Mouse (Mus musculus) adrenal gland, adult (tissue): ENCODE measurements around the gene Baiap2l2.

Experiments
- DNase-seq, 2 experiments: peaks; one replicate each; pipeline ENCODE4 v3.0.0; 2022 to 2023; ENCODE audit warnings: low spot score in 1 of 2; ENCODE audit not compliant: inconsistent age in 2 of 2

Gene Baiap2l2

DNA sequence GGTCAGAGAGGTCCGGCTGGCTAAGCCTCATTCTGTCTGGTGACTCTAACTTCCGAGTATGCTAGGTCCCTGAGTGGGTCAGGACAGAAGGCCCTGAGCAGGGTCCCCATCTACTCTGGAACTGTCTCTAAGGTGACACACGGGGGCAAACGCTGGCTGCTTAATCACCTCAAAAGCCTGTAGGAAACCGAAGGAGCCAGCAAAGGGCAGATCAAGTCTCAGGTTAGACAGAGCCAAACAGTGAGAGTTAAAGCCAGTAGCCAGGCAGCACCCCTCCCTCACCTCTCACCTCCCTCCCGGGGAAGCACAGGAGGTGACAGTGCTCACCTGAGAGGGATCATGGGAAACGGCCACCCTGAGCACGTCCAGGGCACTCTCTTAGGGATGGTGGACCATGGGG is 18.4 kb upstream of the Baiap2l2 start:
- DNase-seq = no peak

DNA sequence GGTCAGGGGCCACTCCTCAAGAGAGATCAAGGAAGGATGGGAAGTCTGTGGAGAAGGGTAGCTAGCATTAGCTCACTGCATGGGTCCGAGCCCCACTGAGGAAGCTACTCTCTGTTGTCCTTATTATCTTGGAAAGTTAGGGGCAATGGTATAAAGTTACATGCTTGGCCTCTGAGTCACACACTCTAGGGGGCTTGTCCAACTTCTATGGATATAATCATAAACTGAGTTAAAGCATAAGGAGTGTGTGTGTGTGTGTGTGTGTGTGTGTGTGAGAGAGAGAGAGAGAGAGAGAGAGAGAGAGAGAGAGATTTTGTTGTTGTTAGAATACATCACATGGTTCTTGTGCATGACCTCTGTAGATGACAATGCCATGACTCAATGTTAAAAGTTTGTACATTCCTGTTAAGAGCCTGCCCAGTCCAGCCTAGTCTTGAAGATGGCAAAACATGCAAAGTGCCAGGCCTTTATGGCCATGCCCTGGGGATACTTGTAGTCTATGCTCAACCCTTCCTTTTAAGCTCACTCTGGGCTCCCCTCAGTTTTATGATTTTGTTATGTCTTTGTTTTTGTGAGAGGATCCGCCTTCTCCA is 14.3 kb upstream of the Baiap2l2 start:
- DNase-seq = no peak

DNA sequence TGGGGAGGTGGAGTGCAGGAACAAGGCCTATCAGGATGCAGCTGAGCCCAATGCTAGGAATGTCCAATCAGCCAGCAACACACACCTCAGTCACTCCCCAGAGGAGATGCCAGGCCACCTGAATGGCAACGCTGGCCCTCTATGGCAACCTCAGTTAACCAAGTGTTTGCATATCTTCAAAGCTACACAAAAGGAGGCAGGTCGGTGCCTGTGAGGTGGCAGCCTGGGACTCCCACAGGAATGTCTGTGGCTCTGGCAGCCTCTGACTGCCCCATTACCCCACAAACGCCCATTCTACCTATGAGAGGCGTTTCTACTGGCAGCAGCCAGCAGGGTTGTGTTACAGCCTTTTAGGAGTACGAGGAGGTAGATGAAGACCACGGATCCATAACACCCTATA is 13.2 kb upstream of the Baiap2l2 start:
- no peak for DNase-seq

DNA sequence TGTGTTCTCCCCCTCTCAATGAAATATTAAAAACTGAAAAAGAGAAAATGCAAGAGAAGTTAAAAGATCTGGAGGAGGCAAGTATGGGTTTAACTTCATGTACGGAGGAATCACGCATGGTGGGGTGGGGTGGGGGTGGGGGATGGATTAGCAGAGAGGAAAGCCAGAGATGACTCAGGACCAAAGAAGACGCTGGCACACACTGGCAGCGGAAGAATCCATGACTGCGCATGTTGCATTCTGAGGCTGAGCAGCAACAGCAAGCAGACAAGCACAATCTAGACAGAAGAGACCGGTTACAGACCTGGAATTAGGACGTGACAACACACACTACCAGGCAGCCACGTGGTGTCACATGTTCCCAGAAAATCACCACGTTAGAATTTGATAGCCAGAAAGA is 7.4 kb upstream of the Baiap2l2 start:
- DNase-seq = no peak

DNA sequence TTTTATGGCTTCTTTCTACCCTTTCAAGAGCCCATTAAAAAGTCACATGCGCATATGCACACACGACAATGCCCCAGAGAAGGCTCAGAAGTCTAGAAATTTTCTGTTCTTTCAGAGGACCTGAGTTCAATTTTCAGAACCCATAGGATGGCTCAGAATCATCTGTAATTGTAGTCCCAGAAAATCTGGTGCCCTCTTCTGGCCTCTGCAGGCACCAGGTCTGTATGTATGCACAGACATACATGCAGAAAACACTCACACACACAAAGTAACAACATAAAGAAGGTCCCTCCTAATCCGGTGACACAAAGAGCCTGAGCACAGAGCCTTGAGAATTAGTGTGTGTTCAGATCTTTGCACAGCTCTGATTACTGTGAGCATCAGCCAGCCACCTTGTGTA is 5.0 kb upstream of the Baiap2l2 start:
- no peak for DNase-seq

DNA sequence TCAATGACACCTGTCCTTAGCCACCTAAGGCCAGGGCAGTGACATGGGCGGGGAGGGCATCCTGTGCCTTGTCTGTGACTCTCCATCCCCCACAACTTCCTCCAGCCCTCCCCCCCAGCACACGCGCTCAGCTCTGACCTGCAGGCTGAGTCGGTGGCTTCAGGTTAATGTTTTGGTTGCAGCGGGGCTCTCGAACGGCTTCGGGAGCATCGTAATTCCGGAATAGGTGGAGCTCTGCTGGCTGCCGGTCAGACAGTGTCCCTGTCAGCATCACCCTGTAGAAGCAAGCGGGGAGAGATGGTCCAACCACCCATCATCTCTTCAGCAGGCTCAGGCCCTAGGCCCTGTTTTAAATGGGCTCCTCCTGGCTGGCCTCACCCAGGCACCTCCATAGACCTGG is 4.1 kb upstream of the Baiap2l2 start:
- DNase-seq = no peak

DNA sequence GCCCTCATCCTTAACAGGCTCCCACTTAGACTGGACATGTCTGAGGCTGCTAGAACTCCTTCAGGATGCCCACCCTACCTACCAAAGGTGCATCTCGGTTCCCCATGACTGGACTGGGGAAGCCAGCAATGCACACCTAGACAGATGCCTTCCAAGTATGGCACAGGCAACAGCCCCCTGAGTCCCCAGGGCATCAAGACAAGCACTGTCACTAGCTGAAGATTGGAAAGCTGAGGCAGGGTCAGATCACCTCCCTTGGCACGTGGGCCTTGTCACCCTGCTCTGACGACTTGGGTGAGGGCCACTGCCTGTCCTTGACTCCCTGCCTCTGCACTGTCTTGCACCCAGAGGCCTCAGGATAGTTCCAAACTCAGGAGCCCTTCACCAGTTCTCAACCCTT is 3.0 kb upstream of the Baiap2l2 start:
- DNase-seq = no peak

DNA sequence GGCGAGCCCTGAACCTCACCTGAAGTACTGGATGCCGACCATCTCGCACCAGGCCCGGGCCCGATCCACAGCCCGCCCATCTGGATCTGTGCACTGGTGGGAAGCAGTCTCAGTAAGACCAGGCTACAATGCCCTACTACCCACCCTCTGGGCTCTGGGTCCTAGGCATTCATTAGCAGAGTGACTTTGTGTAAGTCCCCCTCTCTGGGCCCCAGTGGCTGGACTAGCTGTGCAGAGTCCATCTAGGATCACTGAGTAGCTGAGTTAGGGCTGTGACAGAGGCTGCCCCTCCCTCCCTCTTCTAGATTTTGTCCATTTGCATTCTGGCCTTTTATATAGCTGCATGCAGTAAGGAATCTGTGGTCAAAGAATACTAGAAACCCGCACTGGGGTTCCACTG is 1.8 kb upstream of the Baiap2l2 start:
- DNase-seq = no peak

DNA sequence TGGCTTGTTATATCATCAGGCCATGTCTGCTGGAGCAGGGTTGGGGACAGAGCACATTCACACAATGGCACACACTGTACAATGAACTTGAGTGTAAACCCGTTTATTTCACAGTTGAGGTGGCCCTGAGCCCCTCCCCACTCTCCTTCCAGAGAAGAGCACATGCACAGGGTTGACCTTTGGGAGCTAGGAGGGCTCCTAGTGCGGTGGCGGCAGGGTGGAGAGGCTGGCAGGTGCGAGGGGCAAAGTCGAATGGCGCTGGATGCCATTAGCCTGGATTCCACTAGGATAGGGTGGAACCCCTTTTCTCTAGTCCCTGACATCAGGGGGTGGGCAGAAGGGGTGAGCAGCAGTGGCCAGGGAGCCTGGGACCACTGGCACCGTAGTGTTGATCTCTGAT is 804 bp upstream of the Baiap2l2 start:
- no peak for DNase-seq

DNA sequence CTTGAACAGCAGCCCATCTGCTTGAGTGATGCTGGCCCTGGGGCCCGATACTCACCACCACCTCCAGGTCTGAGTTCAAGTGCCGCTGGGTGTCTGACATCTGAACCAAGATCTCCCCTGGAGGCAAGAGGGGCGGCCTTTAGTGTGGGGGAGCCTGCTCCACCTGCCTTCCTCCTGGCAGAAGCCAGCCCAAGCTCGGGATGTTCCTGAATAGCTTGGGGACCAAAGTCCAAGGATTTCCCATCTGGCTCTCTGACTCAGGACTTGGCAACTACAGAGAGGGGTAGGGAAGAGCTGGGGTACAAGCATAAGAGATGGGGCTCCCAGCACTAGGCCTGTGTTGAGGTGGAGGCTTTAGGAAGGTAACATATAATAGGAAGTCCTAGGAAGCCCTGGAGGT is 2.0 kb downstream of the Baiap2l2 start:
- no peak for DNase-seq

DNA sequence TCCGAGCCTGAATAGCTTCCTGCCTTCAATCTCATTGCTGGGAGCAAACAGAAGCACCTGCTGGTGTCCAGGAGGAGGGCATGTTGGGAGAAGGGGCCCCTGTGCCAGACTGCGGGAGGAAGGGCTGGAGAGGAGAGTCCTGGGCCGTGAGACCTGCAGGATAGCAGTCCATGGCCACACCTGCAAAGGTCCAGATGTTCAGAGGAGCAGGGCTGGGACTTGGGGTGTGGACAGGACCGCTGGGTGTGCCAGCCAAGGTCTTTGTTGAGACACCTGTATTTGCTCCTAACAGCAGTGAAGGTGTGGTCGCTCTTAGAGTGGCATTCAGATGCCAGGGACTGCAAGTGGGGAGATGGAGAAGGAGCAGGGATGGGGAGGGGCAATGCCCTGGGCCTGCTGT is 2.9 kb downstream of the Baiap2l2 start:
- DNase-seq = no peak

DNA sequence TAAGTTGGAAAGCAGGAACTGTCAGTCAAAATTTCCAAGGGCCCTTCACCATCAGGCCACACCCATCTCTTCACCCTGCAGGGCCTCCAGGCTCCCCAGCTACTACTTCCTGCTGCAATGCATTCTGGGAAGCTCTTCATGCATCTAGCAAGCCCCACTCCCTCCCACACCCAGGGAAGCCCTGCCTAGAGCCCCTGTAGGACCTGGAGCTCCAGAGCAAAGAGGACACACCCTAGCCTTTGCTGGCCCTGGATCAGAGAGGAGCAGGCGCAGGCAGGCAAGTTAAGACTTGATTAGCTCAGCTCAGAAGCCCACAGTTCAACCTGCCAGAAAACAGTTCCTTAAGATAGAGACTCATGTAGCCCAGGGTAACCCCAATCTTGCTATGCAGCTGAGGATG is 3.9 kb downstream of the Baiap2l2 start:
- DNase-seq = no peak

DNA sequence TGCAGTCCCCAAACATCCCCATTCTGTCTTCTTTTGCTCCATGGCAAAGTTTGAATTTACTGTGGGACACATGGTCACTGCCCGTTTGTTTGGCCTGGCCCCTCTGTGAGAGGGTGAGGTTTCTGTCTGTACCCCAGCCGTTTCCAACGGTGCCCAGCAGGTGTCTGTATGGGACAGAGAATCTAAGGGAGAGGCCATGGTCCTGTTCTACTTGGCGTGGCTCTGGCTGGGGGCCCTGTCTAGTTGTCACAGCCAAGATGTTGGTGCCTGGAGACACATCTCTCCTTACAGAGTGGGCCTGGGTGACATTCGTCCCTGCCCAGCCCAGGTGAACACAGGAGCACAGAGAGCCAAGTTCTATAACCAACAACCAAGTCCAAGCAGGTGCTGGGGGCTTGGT is 4.5 kb downstream of the Baiap2l2 start:
- no peak for DNase-seq

DNA sequence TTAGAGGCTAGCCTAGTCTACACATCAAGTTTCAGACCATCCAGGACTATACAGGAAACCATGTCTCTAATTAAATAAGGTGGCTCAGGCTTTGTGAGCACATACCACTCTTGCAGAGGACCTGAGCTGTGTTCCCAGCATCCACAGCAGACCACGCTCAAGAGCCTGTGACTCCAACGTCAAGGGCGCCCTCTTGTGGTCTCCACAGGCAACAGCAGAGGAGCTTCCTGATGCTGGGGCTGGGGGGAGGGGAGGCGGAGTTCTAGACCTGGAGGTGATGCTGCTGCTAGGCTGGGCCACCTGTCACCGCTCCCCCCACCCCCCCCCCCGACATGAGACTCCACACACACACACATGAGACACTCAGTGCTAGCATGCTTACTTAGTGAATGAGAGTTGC is 5.1 kb downstream of the Baiap2l2 start:
- DNase-seq = peak in 1 of 2 experiments; percentile 53

DNA sequence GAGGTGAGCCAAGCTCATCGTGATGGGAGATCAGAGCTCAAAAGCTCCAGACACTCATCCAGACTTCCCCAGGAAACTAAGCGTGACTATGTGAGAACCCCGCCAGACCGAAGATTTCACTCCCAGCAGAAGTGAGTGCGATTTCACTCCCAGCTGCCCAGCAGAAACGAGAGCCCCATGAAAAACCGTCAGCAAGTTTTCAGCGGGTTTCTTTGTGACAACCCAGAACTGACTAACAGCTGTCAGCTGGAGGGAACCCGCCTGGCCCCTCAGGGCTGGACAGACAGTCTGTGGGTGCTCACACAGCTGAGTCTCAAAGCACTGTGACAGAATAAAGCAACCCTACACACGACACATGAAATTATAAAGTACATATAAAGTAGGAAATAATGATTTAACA is 7.6 kb downstream of the Baiap2l2 start:
- no peak for DNase-seq

DNA sequence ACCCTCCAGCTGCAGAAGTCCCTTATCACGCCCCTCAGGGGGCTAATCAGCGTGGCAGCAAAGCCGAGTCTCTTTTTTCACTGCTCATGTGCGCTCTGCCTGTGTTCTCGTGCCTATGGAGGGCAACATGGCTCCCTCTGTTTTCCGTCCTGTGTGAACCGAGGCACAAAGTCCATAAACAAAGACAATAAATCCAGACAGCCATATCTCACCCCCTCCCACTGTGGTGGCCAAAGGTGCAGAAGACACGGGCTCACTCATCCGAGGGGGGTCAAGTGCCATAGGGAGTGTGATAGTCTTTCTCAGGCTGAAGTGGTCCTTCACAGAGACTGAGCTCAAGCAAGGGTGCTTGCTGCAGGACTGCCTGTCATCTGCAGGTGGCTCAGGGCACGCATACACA is 12.3 kb downstream of the Baiap2l2 start:
- DNase-seq = no peak

DNA sequence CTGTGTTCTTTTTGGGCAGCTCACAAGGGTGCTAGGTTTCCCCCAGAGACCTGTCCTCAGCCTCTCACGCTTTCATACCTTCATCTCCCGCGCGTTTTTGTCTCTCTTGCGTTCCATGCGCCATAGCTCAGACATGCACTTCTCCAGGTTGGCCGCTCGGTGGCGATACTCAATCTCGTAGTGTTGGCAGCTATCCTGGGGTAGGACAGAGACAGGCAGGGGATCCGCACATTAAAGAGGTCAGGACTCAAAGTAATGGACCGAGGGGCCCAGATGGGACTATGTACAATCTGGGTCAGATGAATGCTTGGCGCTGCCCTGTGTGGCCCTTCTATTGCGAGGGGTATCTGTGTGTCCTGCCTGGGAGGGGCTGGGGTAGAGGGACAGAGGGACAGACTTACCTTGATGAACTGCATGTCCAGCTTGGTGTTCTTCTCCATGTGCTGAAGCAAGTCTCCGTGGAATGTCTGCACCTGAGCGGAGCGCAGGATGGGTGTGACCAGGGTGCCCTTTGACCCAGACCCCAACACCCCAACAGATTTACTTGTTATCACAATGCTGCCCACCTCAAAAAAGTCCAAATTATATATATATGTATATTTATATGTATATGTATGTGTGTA is 14.1 kb downstream of the Baiap2l2 start:
- DNase-seq = peak in 1 of 2 experiments; percentile 63

DNA sequence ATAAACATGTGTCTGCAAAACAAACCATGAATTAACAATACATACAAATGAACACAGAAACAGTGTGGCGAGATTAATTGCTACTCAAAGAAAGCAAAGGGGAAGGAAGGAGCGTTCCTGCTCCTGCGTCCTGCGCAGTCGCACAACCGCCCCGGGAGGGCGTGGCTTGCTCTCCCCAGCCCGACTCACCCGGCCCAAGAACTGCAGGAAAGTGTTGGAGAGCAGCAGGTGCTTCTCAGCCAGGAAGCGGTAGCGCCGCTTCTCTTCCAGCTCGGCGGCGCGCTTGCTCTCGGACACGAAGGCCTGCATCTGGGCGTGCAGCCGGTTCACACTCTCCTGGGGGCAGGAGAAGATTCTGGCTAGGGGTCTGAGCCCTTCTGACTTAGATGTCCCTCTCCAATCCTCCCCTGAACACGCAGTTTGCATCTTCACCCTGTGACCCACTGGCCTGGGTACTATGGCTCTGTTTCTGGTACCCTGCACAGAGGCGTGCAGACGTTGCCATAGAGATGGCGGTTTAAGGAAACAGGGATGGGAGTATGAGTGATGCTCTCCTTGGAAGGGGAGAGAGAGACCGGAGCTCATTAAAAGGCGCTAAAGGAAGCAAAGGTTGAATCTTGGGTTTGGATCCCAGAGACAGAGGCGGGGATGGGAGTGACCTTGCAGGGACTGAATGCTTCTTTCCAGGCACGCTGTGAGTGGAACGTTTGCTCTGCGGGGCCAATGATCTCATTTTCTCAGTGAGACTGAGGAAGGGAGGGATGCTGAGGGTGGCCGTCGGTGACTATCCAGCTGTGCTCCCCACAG is 14.8 kb downstream of the Baiap2l2 start:
- DNase-seq = peak; percentile 76 to 87

DNA sequence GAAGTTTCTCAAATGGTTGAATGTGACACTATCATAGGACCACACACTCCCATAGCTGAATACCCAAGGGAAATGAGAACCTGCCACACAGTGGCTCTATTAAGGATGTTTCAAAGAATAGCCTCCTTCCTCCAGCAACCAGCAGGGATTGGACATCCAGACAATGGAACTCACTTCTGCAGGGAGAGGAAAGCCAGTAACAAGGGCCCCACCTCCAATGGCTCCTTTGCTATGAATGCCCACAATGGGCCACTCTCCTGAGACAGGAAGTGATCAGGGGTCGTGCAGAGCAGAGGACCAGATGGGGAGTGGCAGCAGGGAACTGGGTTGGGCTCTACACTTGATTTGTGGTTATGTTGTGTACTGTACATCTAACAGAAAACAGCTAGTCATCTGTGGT is 16.8 kb downstream of the Baiap2l2 start:
- no peak for DNase-seq

DNA sequence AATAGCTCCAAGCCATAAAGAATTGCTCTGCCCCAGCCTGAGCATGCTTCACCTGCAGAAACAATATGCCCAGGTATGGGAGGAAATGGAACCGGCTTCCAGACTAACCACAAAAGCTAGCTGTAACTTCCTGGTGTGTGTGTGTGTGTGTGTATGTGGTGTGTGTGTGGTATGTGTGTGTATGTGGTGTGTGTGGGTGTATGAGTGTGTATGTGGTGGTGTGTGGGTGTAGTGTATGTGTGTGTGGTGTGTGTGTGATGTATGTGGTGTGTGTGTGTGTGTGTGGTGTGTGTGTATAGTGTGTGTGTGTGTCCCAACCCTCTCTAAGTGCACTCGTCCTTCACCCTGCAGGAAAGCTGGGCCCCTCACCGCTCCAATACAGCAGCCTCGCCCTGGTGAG is 20.0 kb downstream of the Baiap2l2 start:
- DNase-seq = no peak

DNA sequence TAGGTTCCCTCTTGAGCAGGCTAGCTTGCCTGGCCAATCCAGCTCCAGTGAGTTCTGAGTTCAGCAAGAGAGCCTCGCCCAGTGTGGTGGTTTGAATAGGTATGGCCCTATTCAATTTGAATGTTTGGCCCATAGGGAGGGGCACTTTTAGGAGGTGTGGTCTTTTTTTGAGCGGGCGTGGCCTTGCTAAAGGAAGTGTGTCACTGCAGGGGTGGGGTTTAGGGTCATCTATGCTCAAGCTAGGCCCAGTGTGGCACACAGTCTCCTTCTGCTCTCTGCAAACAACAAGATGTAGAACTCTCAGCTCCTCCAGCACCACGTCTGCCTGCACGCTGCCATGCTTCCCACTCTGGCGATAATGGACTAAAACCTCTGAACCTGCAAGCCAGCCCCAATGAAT is 21.6 kb downstream of the Baiap2l2 start:
- no peak for DNase-seq

DNA sequence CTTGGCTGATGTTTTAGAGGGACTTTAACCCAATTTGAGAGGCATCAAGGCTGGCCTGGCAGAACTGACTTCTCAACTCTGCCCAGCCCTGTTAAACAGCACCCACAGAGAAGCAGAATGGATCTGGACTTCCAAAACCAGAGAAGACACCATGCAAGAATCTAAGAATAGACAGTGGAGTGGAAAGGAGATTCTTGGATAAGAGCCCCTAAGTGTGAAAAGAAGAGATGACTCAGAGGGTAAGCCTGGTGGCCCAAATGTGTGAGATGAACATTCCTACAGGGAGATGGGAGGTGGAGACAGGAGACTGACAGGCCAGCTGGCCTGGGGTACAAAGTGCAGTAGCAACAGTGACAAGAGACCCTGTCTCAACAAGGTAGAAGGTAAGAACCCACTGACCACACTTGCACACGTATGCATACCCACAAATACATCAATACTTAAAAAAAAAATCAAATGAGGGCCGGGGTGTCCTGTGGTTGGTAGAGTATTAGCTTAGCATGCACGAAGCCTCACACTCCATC is 22.5 kb downstream of the Baiap2l2 start:
- DNase-seq = no peak
